Mouse (Mus musculus): ENCODE measurements around the gene Dab2.

The Dab2 gene

GRCm38 (mm10) chr15:6466995-6467394 lies 167.4 kb downstream of the Dab2 start:
- DNase-seq (ENCODE audit: low spot score in 2 of 2) = no peak

DNA sequence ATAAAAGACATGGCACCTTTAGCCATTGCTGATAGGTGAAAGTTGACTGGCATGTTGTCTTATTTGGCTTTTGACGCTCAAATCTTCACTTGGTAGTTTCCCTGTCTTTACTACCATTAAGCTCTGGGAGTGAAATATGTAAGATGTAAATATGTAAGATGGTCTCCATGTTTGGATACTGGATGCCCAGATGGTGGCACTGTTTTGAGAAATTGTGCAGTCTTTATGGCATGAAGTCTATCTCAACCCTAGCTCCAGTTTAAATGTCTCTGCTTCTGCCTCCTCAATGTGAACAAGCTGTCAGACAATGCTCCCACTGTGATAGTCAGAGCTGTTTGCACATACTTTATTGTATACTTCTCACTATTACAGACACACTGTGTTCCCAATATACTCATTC lies 169.3 kb downstream of the Dab2 start:
- no peak for DNase-seq (ENCODE audit: low spot score in 2 of 2)

- DNase-seq (ENCODE audit: low spot score in 2 of 2) = no peak
Observed at GRCm38 (mm10) chr15:6469384-6469783, 169.8 kb downstream of the Dab2 start.

- no peak for DNase-seq (ENCODE audit: low spot score in 2 of 2)
Observed at GRCm38 (mm10) chr15:6483561-6483960, 184.0 kb downstream of the Dab2 start.
